Mouse (Mus musculus) midbrain, embryonic 14.5 days (tissue): ENCODE results near the gene Vasp. TPM values are rescaled to one million over a fixed set of nuclear protein-coding genes. Genes with fewer than 3 reads are reported as not detected.

Experiments
- ATAC-seq: fragments of 200-750 bp; cut with Nextera tagmentation; 2 replicates; pipeline ENCODE4 v1.8.0; 2017; ENCODE audit warnings: moderate number of reproducible peaks, moderate library complexity; ENCODE audit not compliant: low FRiP score, low TSS enrichment
- DNase-seq: peaks from one replicate; pipeline ENCODE4 v3.0.0-alpha.2; 2015
- H3K27ac ChIP-seq: fragments of 300-500 bp; sonication (generic); replicated peaks from 2 replicates; pipeline ENCODE4 v1.5.1; 2014; ENCODE audit warnings: mild to moderate bottlenecking, low read depth, low read length, moderate library complexity
- H3K27me3 ChIP-seq: fragments of 300-500 bp; sonication (generic); 2 replicates; pipeline ENCODE4 v1.6.1; 2014; ENCODE audit warnings: low read length, control low read depth, mixed read lengths; ENCODE audit not compliant: control insufficient read depth, insufficient read depth
- H3K36me3 ChIP-seq: fragments of 300-500 bp; sonication (generic); 2 replicates; pipeline ENCODE4 v1.6.1; 2014; ENCODE audit warnings: low read length, control low read depth; ENCODE audit not compliant: control insufficient read depth, insufficient read depth
- H3K4me1 ChIP-seq: fragments of 300-500 bp; sonication (generic); 2 replicates; pipeline ENCODE4 v1.6.1; 2014; ENCODE audit warnings: mild to moderate bottlenecking, antibody characterized with exemption, low read length, control low read depth; ENCODE audit not compliant: control insufficient read depth, insufficient read depth
- H3K4me2 ChIP-seq: fragments of 300-500 bp; sonication (generic); 2 replicates; pipeline ENCODE4 v1.6.1; 2014; ENCODE audit warnings: mild to moderate bottlenecking, low read length, moderate library complexity
- H3K4me3 ChIP-seq: fragments of 300-500 bp; sonication (generic); replicated peaks from 2 replicates; pipeline ENCODE4 v1.5.1; 2014; ENCODE audit warnings: low read depth, low read length
- H3K9ac ChIP-seq: fragments of 300-500 bp; sonication (generic); replicated peaks from 2 replicates; pipeline ENCODE4 v1.6.1; 2014; ENCODE audit warnings: mild to moderate bottlenecking, low read length, moderate library complexity
- H3K9me3 ChIP-seq: fragments of 300-500 bp; sonication (generic); 2 replicates; pipeline ENCODE4 v1.6.1; 2016; ENCODE audit warnings: low read length, control low read depth, mixed read lengths; ENCODE audit not compliant: control insufficient read depth
- WGBS: fragments of 180-500 bp; shearing (Covaris S2); extraction: QIAGEN DNeasy Blood & Tissue Kit; methylation state at CpG from one replicate; pipeline ENCODE4 v1.1.7; 2014; 5-methylcytosine and 5-hydroxymethylcytosine counted together
- polyA plus RNA-seq: library from polyadenylated mRNA; unstranded; fragments of >200 nt; fragmentation: Nextera tagmentation; extraction: Ambion mirVana; gene quantifications from 2 replicates; pipeline ENCODE4 v1.2.1, GENCODE M21; 2014

Gene Vasp
- polyA plus RNA-seq, 1 experiment from 2014 or later = 28.9 TPM

GRCm38 (mm10) chr7:19228793-19229148, 42.8 kb downstream of the Vasp start:
- peak overlapping the region; percentile 65 for H3K4me3 ChIP-seq
- no peaks in the 10 kb centered on the region for H3K9me3 ChIP-seq
- peaks cover 19% of the 10 kb centered on the region for H3K4me1 ChIP-seq
- 0% methylated on average over 14 of the region's 14 CpGs for WGBS
- peak overlapping the region; percentile 79 for H3K9ac ChIP-seq
- H3K4me2 ChIP-seq = peak overlapping the region; percentile 92
- no peak for DNase-seq
- H3K36me3 ChIP-seq = peaks cover 14% of the 10 kb centered on the region
- ATAC-seq = no peak
- H3K27me3 ChIP-seq = no peaks in the 10 kb centered on the region
- peak overlapping the region; percentile 100 for H3K27ac ChIP-seq

GRCm38 (mm10) chr7:19227883-19228792, 43.5 kb downstream of the Vasp start, which contains the start of gene Opa3:
Gene Opa3 (plus strand): TSS chr7:19228334.
- H3K4me3 ChIP-seq = peak within 1 kb of the TSS; percentile 65
- H3K9ac ChIP-seq = peak within 1 kb of the TSS; percentile 79
- DNase-seq (peak; percentile 100), ATAC-seq (peak; percentile 95)
- H3K4me1 ChIP-seq = peaks cover 19% of the 10 kb centered on the region
- H3K9me3 ChIP-seq = no peaks in the 10 kb centered on the region
- peak within 1 kb of the TSS; percentile 100 for H3K27ac ChIP-seq
- H3K27me3 ChIP-seq = no peaks in the 10 kb centered on the region
- peaks cover 14% of the 10 kb centered on the region for H3K36me3 ChIP-seq
- H3K4me2 ChIP-seq = peak within 1 kb of the TSS; percentile 92
- WGBS = under 1% methylated on average over 89 of the region's 91 CpGs

GRCm38 (mm10) chr7:19226817-19227797, 44.5 kb downstream of the Vasp start:
- H3K9me3 ChIP-seq = no peaks in the 10 kb centered on the region
- peak; percentile 68 for DNase-seq
- H3K9ac ChIP-seq = peak overlapping the region; percentile 61
- H3K4me3 ChIP-seq = peak overlapping the region; percentile 65
- H3K27ac ChIP-seq = peak overlapping the region; percentile 100
- no peaks in the 10 kb centered on the region for H3K27me3 ChIP-seq
- WGBS = 19% methylated on average over 20 of the region's 20 CpGs
- H3K4me2 ChIP-seq = peak overlapping the region; percentile 92
- peak; percentile 21; the same call in 1 of the 2 replicates for ATAC-seq
- peaks cover 14% of the 10 kb centered on the region for H3K36me3 ChIP-seq
- peaks cover 19% of the 10 kb centered on the region for H3K4me1 ChIP-seq

GRCm38 (mm10) chr7:19224933-19225332, 46.7 kb downstream of the Vasp start:
- H3K9ac ChIP-seq = no peak overlapping the region
- ATAC-seq (no peak), DNase-seq (no peak)
- peaks cover 17% of the 10 kb centered on the region for H3K4me1 ChIP-seq
- H3K27me3 ChIP-seq = no peaks in the 10 kb centered on the region
- 83% methylated on average over 4 of the region's 4 CpGs for WGBS
- H3K27ac ChIP-seq = no peak overlapping the region
- H3K9me3 ChIP-seq = no peaks in the 10 kb centered on the region
- H3K4me3 ChIP-seq = no peak overlapping the region
- no peak overlapping the region for H3K4me2 ChIP-seq
- peaks cover 6% of the 10 kb centered on the region; the same call in 1 of the 2 replicates for H3K36me3 ChIP-seq

GRCm38 (mm10) chr7:19222875-19223274, 48.7 kb downstream of the Vasp start:
- H3K36me3 ChIP-seq = peaks cover 6% of the 10 kb centered on the region; the same call in 1 of the 2 replicates
- no peaks in the 10 kb centered on the region for H3K9me3 ChIP-seq
- WGBS = 93% methylated on average over 14 of the region's 14 CpGs
- H3K4me2 ChIP-seq = no peak overlapping the region
- no peaks in the 10 kb centered on the region for H3K27me3 ChIP-seq
- no peak overlapping the region for H3K4me3 ChIP-seq
- no peak for ATAC-seq
- DNase-seq = no peak
- H3K4me1 ChIP-seq = peaks cover 8% of the 10 kb centered on the region
- no peak overlapping the region for H3K27ac ChIP-seq
- H3K9ac ChIP-seq = no peak overlapping the region

GRCm38 (mm10) chr7:19222189-19222588, 49.4 kb downstream of the Vasp start:
- Histone ChIP-seq H3K27ac (no peak overlapping the region), H3K4me3 (no peak overlapping the region), H3K4me2 (no peak overlapping the region), H3K4me1 (peaks cover 6% of the 10 kb centered on the region), H3K27me3 (no peaks in the 10 kb centered on the region), H3K9ac (no peak overlapping the region), H3K36me3 (peaks cover 6% of the 10 kb centered on the region; the same call in 1 of the 2 replicates), H3K9me3 (no peaks in the 10 kb centered on the region)
- ATAC-seq (no peak), DNase-seq (no peak)
- 95% methylated on average over 16 of the region's 16 CpGs for WGBS

- ATAC-seq (no peak), DNase-seq (no peak)
- Histone ChIP-seq H3K27me3 (no peaks in the 10 kb centered on the region), H3K9ac (no peak overlapping the region), H3K27ac (no peak overlapping the region), H3K36me3 (no peaks in the 10 kb centered on the region; the same call in 1 of the 2 replicates), H3K9me3 (no peaks in the 10 kb centered on the region), H3K4me3 (no peak overlapping the region), H3K4me1 (no peaks in the 10 kb centered on the region), H3K4me2 (no peak overlapping the region)
- WGBS = 69% methylated on average over 3 of the region's 3 CpGs
Observed at GRCm38 (mm10) chr7:19220061-19220460, 51.6 kb downstream of the Vasp start.

- 3% methylated on average over 2 of the region's 3 CpGs for WGBS
- no peak for ATAC-seq
- H3K27ac ChIP-seq = no peak overlapping the region
Observed at GRCm38 (mm10) chr7:19217944-19218343, 53.7 kb downstream of the Vasp start.

More at GRCm38 (mm10) chr7:19217944-19218343, 53.7 kb downstream of the Vasp start:
- Histone ChIP-seq H3K36me3 (no peaks in the 10 kb centered on the region), H3K4me1 (no peaks in the 10 kb centered on the region), H3K27me3 (no peaks in the 10 kb centered on the region), H3K4me3 (no peak overlapping the region), H3K9ac (no peak overlapping the region), H3K4me2 (no peak overlapping the region), H3K9me3 (no peaks in the 10 kb centered on the region)
- DNase-seq = no peak
